Mouse (Mus musculus) stomach, embryonic 14.5 days (tissue): ENCODE results near the gene Zfp592. TPM values are rescaled to one million over a fixed set of nuclear protein-coding genes. Genes with fewer than 3 reads are reported as not detected.

ENCODE experiments used
- ATAC-seq: fragments of 200-750 bp; cut with Nextera tagmentation; 2 replicates; pipeline ENCODE4 v1.8.0; 2017; ENCODE audit warnings: low read depth, moderate TSS enrichment; ENCODE audit not compliant: insufficient number of reproducible peaks, insufficient read depth, low FRiP score
- H3K27ac ChIP-seq: fragments of 300-500 bp; sonication (generic); 2 replicates; pipeline ENCODE4 v1.5.1; 2014; ENCODE audit warnings: mild to moderate bottlenecking, low read length, moderate library complexity, mixed read lengths
- H3K27me3 ChIP-seq: fragments of 300-500 bp; sonication (generic); 2 replicates; pipeline ENCODE4 v1.6.1; 2014; ENCODE audit warnings: low read length, control low read depth, mixed read lengths; ENCODE audit not compliant: control insufficient read depth, insufficient read depth
- H3K36me3 ChIP-seq: fragments of 300-500 bp; sonication (generic); 2 replicates; pipeline ENCODE4 v1.6.1; 2014; ENCODE audit warnings: mild to moderate bottlenecking, control low read depth, low read length, moderate library complexity, mixed read lengths; ENCODE audit not compliant: control insufficient read depth, insufficient read depth
- H3K4me1 ChIP-seq: fragments of 300-500 bp; sonication (generic); 2 replicates; pipeline ENCODE4 v1.6.1; 2014; ENCODE audit warnings: low read length, control low read depth, mixed read lengths; ENCODE audit not compliant: control insufficient read depth, insufficient read depth
- H3K4me2 ChIP-seq: fragments of 300-500 bp; sonication (generic); replicated peaks from 2 replicates; pipeline ENCODE4 v1.6.1; 2014; ENCODE audit warnings: low read depth, low read length, control low read depth
- H3K4me3 ChIP-seq: fragments of 300-500 bp; sonication (generic); 2 replicates; pipeline ENCODE4 v1.5.1; 2014; ENCODE audit warnings: low read depth, low read length, control low read depth
- H3K9ac ChIP-seq: fragments of 300-500 bp; sonication (generic); replicated peaks from 2 replicates; pipeline ENCODE4 v1.6.1; 2014; ENCODE audit warnings: low read depth, mild to moderate bottlenecking, control low read depth, low read length, moderate library complexity, mixed read lengths
- H3K9me3 ChIP-seq: fragments of 300-500 bp; sonication (generic); 2 replicates; pipeline ENCODE4 v1.6.1; 2016; ENCODE audit warnings: low read depth, low read length, control low read depth; ENCODE audit not compliant: control insufficient read depth
- WGBS: fragments of 180-500 bp; shearing (Covaris S2); extraction: QIAGEN DNeasy Blood & Tissue Kit; methylation state at CpG from one replicate; pipeline ENCODE4 v1.1.7; 2014; 5-methylcytosine and 5-hydroxymethylcytosine counted together
- polyA plus RNA-seq: library from polyadenylated mRNA; unstranded; fragments of >200 nt; fragmentation: Nextera tagmentation; extraction: Ambion mirVana; gene quantifications from 2 replicates; pipeline ENCODE4 v1.2.1, GENCODE M21; 2014

The Zfp592 gene
- polyA plus RNA-seq, 1 experiment from 2014 or later, result 15.2 TPM

- peaks cover 7% of the 10 kb centered on the region; the same call in 1 of the 2 replicates for H3K4me1 ChIP-seq
- no peak overlapping the region for H3K4me2 ChIP-seq
- WGBS, result 73% methylated on average over 6 of the region's 6 CpGs
- H3K27ac ChIP-seq, result peak overlapping the region; percentile 44; the same call in 1 of the 2 replicates
- no peaks in the 10 kb centered on the region for H3K9me3 ChIP-seq
- H3K27me3 ChIP-seq, result no peaks in the 10 kb centered on the region
- no peak overlapping the region for H3K4me3 ChIP-seq
- peak; percentile 72 for ATAC-seq
- no peak overlapping the region for H3K9ac ChIP-seq
- H3K36me3 ChIP-seq, result no peaks in the 10 kb centered on the region
These were observed 100.8 kb downstream of the Zfp592 start for GRCm38 (mm10) chr7:81094104-81094757.

Other genes with a start within 250 kb of the Zfp592 start
- gene Iqgap1, start 167.7 kb upstream of the Zfp592 start, polyA plus RNA-seq, result 94.3 and 99.9 TPM in 2 replicates
- gene Zscan2, start 132.8 kb upstream of the Zfp592 start, polyA plus RNA-seq, result 2.4 and 2.5 TPM in 2 replicates
- gene Wdr73, start 92.4 kb upstream of the Zfp592 start, polyA plus RNA-seq, result 28.8 and 31.2 TPM in 2 replicates
- 4.9 and 5.4 TPM in 2 replicates for gene Nmb, start 88.6 kb upstream of the Zfp592 start, polyA plus RNA-seq
- gene Sec11a, start 45.9 kb upstream of the Zfp592 start, polyA plus RNA-seq, result 209 and 219 TPM in 2 replicates
- gene Alpk3, start 63.9 kb downstream of the Zfp592 start, polyA plus RNA-seq, result 0.55 and 0.59 TPM in 2 replicates
- not detected in 2 replicates for gene Slc28a1, start 121.1 kb downstream of the Zfp592 start, polyA plus RNA-seq
- gene Pde8a, start 219.9 kb downstream of the Zfp592 start, polyA plus RNA-seq, result 4.2 and 4.4 TPM in 2 replicates